Mouse (Mus musculus) retina, embryonic 14.5 days (tissue): ENCODE measurements around the gene Oas1g.
"Not testable (repeated sequence)": the region's sequence is repeated elsewhere in the genome, so short reads cannot be mapped to it uniquely, and the experiment has no call there.

Source experiments
- DNase-seq: peaks from one replicate; pipeline ENCODE4 v3.0.0-alpha.2; 2015; ENCODE audit warnings: low spot score

Oas1g gene

GRCm38 (mm10) chr5:120890026-120890425 is 2.6 kb upstream of the Oas1g start:
- DNase-seq = no peak

- not testable (repeated sequence) for DNase-seq
Observed at GRCm38 (mm10) chr5:120888294-120888815, 942 bp upstream of the Oas1g start.

GRCm38 (mm10) chr5:120887831-120888230 is 418 bp upstream of the Oas1g start:
- no peak for DNase-seq

GRCm38 (mm10) chr5:120881681-120882080 is 5.7 kb downstream of the Oas1g start:
- DNase-seq = not testable (repeated sequence)

- DNase-seq = not testable (repeated sequence)
Observed at GRCm38 (mm10) chr5:120878803-120879202, 8.6 kb downstream of the Oas1g start.

GRCm38 (mm10) chr5:120877407-120877806 is 10.0 kb downstream of the Oas1g start:
- not testable (repeated sequence) for DNase-seq

- DNase-seq = not testable (repeated sequence)
Observed at GRCm38 (mm10) chr5:120876839-120877238, 10.6 kb downstream of the Oas1g start.

GRCm38 (mm10) chr5:120871469-120871868 is 15.9 kb downstream of the Oas1g start:
- DNase-seq = no peak

GRCm38 (mm10) chr5:120870782-120871181 is 16.6 kb downstream of the Oas1g start:
- no peak for DNase-seq

- DNase-seq = no peak
Observed at GRCm38 (mm10) chr5:120870081-120870480, 17.3 kb downstream of the Oas1g start.

GRCm38 (mm10) chr5:120869436-120870015 is 17.9 kb downstream of the Oas1g start:
- no peak for DNase-seq

- DNase-seq = peak; percentile 54
Observed at GRCm38 (mm10) chr5:120865336-120865860, 22.0 kb downstream of the Oas1g start.

GRCm38 (mm10) chr5:120861121-120861520 is 26.3 kb downstream of the Oas1g start, which contains the start of gene Oas1h:
TSS of gene Oas1h (plus strand) at chr5:120861421.
- no peak for DNase-seq

GRCm38 (mm10) chr5:120859241-120859640 is 28.2 kb downstream of the Oas1g start:
- no peak for DNase-seq

GRCm38 (mm10) chr5:120849601-120850136 is 37.7 kb downstream of the Oas1g start:
- DNase-seq = peak; percentile 76

GRCm38 (mm10) chr5:120847067-120847466 is 40.3 kb downstream of the Oas1g start, which contains the start of gene Oas1f:
TSS of gene Oas1f (plus strand) at chr5:120847367.
- DNase-seq = no peak

GRCm38 (mm10) chr5:120844713-120845112 is 42.7 kb downstream of the Oas1g start:
- no peak for DNase-seq

- DNase-seq = peak; percentile 66
Observed at GRCm38 (mm10) chr5:120836731-120837585, 50.5 kb downstream of the Oas1g start.

GRCm38 (mm10) chr5:120833335-120834280 is 53.8 kb downstream of the Oas1g start:
- peak; percentile 43 for DNase-seq

- DNase-seq = no peak
Observed at GRCm38 (mm10) chr5:120831031-120831430, 56.4 kb downstream of the Oas1g start.
